Mouse (Mus musculus) neural tube, embryonic 14.5 days (tissue): ENCODE results near the gene Erbb3. TPM values are rescaled to one million over a fixed set of nuclear protein-coding genes. Genes with fewer than 3 reads are reported as not detected.

Experiments
- microRNA-seq: library from miRNA; unstranded; fragments of <30 nt; microRNA quantifications from one replicate; pipeline ENCODE4, GENCODE M21; 2016
- polyA plus RNA-seq: library from polyadenylated mRNA; unstranded; fragments of >200 nt; fragmentation: Nextera tagmentation; extraction: Ambion mirVana; gene quantifications from 2 replicates; pipeline ENCODE4 v1.2.1, GENCODE M21; 2014

Erbb3 gene
- polyA plus RNA-seq, 1 experiment from 2014 or later = 1.4 TPM

Small RNAs within 50 kb of the gene (microRNA-seq; reads per million reads assigned to microRNA genes)
- gene Gm47275 (not detected), gene Mir6917 (not detected)

Other genes with a start within 250 kb of the Erbb3 start
- 51.3 and 52.7 TPM in 2 replicates for gene Coq10a, start 220.7 kb downstream of the Erbb3 start, polyA plus RNA-seq
- 11.6 and 14.0 TPM in 2 replicates for gene Ankrd52, start 212.5 kb downstream of the Erbb3 start, polyA plus RNA-seq
- gene Slc39a5, start 188.4 kb downstream of the Erbb3 start, polyA plus RNA-seq = 0.44 TPM in 1 of 2 replicates, not detected in the other
- gene Nabp2, start 178.2 kb downstream of the Erbb3 start, polyA plus RNA-seq = 131 and 140 TPM in 2 replicates
- gene Rnf41, start 178.0 kb downstream of the Erbb3 start, polyA plus RNA-seq = 64.5 and 71.2 TPM in 2 replicates
- gene Smarcc2, start 130.4 kb downstream of the Erbb3 start, polyA plus RNA-seq = 179 and 205 TPM in 2 replicates
- 831 and 835 TPM in 2 replicates for gene Myl6, start 95.5 kb downstream of the Erbb3 start, polyA plus RNA-seq
- gene Myl6b, start 91.0 kb downstream of the Erbb3 start, polyA plus RNA-seq = 6.4 and 8.9 TPM in 2 replicates
- 10.0 and 25.9 TPM in 2 replicates for gene Esyt1, start 63.8 kb downstream of the Erbb3 start, polyA plus RNA-seq
- 11.7 and 18.1 TPM in 2 replicates for gene Zc3h10, start 41.9 kb downstream of the Erbb3 start, polyA plus RNA-seq
- gene Rpl41, start 40.3 kb downstream of the Erbb3 start, polyA plus RNA-seq = 2,344 and 2,479 TPM in 2 replicates
- 127 and 132 TPM in 2 replicates for gene Pa2g4, start 23.7 kb downstream of the Erbb3 start, polyA plus RNA-seq
- 454 and 493 TPM in 2 replicates for gene Rps26, start 37.1 kb upstream of the Erbb3 start, polyA plus RNA-seq
- gene Ikzf4, start 56.3 kb upstream of the Erbb3 start, polyA plus RNA-seq = 20.3 and 22.9 TPM in 2 replicates
- 13.1 and 14.6 TPM in 2 replicates for gene Suox, start 84.4 kb upstream of the Erbb3 start, polyA plus RNA-seq
- gene Rab5b, start 106.6 kb upstream of the Erbb3 start, polyA plus RNA-seq = 87.4 and 98.6 TPM in 2 replicates
- gene Pmel, start 114.5 kb upstream of the Erbb3 start, polyA plus RNA-seq = 0.63 and 0.99 TPM in 2 replicates
- gene Cdk2, start 115.4 kb upstream of the Erbb3 start, polyA plus RNA-seq = 8.6 and 15.9 TPM in 2 replicates
- gene Dgka, start 155.2 kb upstream of the Erbb3 start, polyA plus RNA-seq = 7.8 and 9.2 TPM in 2 replicates
- gene Pym1, start 158.2 kb upstream of the Erbb3 start, polyA plus RNA-seq = 36.0 and 41.9 TPM in 2 replicates
- gene Mmp19, start 201.3 kb upstream of the Erbb3 start, polyA plus RNA-seq = 0.70 and 0.71 TPM in 2 replicates
- gene Dnajc14, start 214.4 kb upstream of the Erbb3 start, polyA plus RNA-seq = 35.6 and 42.1 TPM in 2 replicates
- 13.9 and 16.6 TPM in 2 replicates for gene Tmem198b, start 214.7 kb upstream of the Erbb3 start, polyA plus RNA-seq
- 146 and 168 TPM in 2 replicates for gene Sarnp, start 227.7 kb upstream of the Erbb3 start, polyA plus RNA-seq
- 21.2 and 21.9 TPM in 2 replicates for gene Ormdl2, start 232.0 kb upstream of the Erbb3 start, polyA plus RNA-seq